Mouse (Mus musculus): ENCODE measurements around the gene Kcnk3. TPM values are rescaled to one million over a fixed set of nuclear protein-coding genes. Genes with fewer than 3 reads are reported as not detected.

The Kcnk3 gene
- total RNA-seq, 1 experiment, result 0.31 TPM

DNA sequence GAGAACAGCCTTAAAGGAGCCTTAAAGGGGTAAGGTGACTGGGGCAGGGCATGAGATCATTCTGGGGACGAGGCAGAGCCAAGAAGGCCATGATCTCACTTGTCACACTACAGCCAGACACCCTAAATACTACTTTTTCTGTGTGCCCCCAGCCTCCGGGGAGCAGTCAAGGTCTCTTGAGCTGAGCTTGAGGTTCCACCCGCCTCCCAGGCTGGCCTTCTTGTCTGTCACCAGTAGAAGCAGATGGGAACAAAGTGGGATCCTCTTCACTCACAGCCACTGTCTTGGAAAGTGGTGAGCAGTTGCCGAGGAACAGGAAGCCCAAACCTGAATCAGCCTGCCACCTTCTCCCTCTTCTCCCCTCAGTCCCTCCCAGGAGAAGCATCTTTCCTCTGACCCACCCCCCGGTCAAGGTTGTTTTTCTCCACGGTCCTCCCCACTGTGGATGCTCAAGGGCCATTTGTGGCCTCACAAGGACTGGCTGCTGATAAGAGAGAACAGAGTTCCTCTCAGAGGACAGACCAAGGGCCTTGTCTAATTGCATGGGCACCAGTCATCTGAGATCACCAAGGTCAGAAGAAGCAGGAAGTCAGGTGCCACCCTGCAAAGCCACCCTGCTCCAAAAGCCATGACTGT, 9.4 kb upstream of the Kcnk3 start:
- no peak overlapping the region for H3K4me3 ChIP-seq (ENCODE audit: insufficient read depth in 1 of 2, low read depth in 1 of 2, low read length in 2 of 2, poor library complexity in 1 of 2, severe bottlenecking in 1 of 2)
- TF ChIP-seq HCFC1 (IDR thresholded peaks at IDR 0.05; ENCODE audit: borderline replicate concordance, insufficient read depth, low read length), result no peak
- H3K9ac ChIP-seq (ENCODE audit: insufficient read depth, low read depth, low read length, poor library complexity, severe bottlenecking), result no peak overlapping the region
- DNase-seq (ENCODE audit: low read depth, low spot score), result no peak
- no peak overlapping the region for H3K27ac ChIP-seq (ENCODE audit: insufficient read depth, low read depth, low read length, poor library complexity, severe bottlenecking)
- no peaks in the 10 kb centered on the region for H3K4me1 ChIP-seq (ENCODE audit: control insufficient read depth in 2 of 2, insufficient read depth in 2 of 2, low read length in 2 of 2, poor library complexity in 1 of 2)
- no peaks in the 10 kb centered on the region for H3K36me3 ChIP-seq (ENCODE audit: control insufficient read depth, insufficient read depth, low read length, poor library complexity, severe bottlenecking)
- H3K9me3 ChIP-seq (ENCODE audit: control insufficient read depth, insufficient read depth, low read depth, low read length), result no peaks in the 10 kb centered on the region
- in situ Hi-C loops (cut with MboI; ENCODE audit: low sequenced_read_pairs in 2 of 2, unreplicated experiment in 2 of 2), result no loop called here

- H3K4me1 ChIP-seq (ENCODE audit: control insufficient read depth in 2 of 2, insufficient read depth in 2 of 2, low read length in 2 of 2, poor library complexity in 1 of 2), result no peaks in the 10 kb centered on the region
- H3K4me3 ChIP-seq (ENCODE audit: insufficient read depth in 1 of 2, low read depth in 1 of 2, low read length in 2 of 2, poor library complexity in 1 of 2, severe bottlenecking in 1 of 2), result no peak overlapping the region
- H3K9ac ChIP-seq (ENCODE audit: insufficient read depth, low read depth, low read length, poor library complexity, severe bottlenecking), result no peak overlapping the region
- no peaks in the 10 kb centered on the region for H3K9me3 ChIP-seq (ENCODE audit: control insufficient read depth, insufficient read depth, low read depth, low read length)
- in situ Hi-C loops (cut with MboI; ENCODE audit: low sequenced_read_pairs in 2 of 2, unreplicated experiment in 2 of 2), result no loop called here
- H3K36me3 ChIP-seq (ENCODE audit: control insufficient read depth, insufficient read depth, low read length, poor library complexity, severe bottlenecking), result no peaks in the 10 kb centered on the region
- TF ChIP-seq ZNF384 (IDR thresholded peaks at IDR 0.05; ENCODE audit: low read depth, low read length) (no peak), ZC3H11A (IDR thresholded peaks at IDR 0.05; ENCODE audit: borderline replicate concordance, low read depth, low read length) (no peak), MAFK (IDR thresholded peaks at IDR 0.05; ENCODE audit: insufficient read depth, low read depth, low read length) (no peak), HCFC1 (IDR thresholded peaks at IDR 0.05; ENCODE audit: borderline replicate concordance, insufficient read depth, low read length) (no peak), CHD2 (IDR thresholded peaks at IDR 0.05; ENCODE audit: low read depth, low read length) (no peak)
- no peak for DNase-seq (ENCODE audit: low read depth, low spot score)
- no peak overlapping the region for H3K27ac ChIP-seq (ENCODE audit: insufficient read depth, low read depth, low read length, poor library complexity, severe bottlenecking)
Observed at GRCm38 (mm10) chr5:30580725-30581124, 7.2 kb upstream of the Kcnk3 start.

DNA sequence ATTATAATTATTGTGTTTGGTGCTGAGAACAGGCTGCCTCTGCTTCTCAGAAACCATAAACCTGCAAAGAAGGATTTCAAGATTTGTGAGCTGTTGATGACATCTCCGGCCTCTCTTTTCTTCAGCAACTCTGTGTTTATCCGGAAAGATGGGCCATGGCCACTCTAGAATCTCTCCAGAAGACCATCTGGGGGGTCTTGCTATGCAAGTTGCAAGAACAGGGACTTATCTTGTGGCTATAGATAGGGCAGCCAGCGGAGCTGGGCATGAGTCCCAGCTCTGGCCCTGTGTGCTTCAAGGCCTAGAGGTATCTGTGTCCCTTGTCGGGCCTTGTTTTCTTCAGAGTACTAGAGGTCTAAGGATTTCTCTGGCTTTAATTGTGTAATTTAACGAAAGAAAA, 6.0 kb upstream of the Kcnk3 start:
- in situ Hi-C loops (cut with MboI; ENCODE audit: low sequenced_read_pairs in 2 of 2, unreplicated experiment in 2 of 2), result no loop called here
- no peak for DNase-seq (ENCODE audit: low read depth, low spot score)
- H3K9me3 ChIP-seq (ENCODE audit: control insufficient read depth, insufficient read depth, low read depth, low read length), result no peaks in the 10 kb centered on the region
- H3K27ac ChIP-seq (ENCODE audit: insufficient read depth, low read depth, low read length, poor library complexity, severe bottlenecking), result no peak overlapping the region
- H3K36me3 ChIP-seq (ENCODE audit: control insufficient read depth, insufficient read depth, low read length, poor library complexity, severe bottlenecking), result no peaks in the 10 kb centered on the region
- no peak overlapping the region for H3K4me3 ChIP-seq (ENCODE audit: insufficient read depth in 1 of 2, low read depth in 1 of 2, low read length in 2 of 2, poor library complexity in 1 of 2, severe bottlenecking in 1 of 2)
- TF ChIP-seq HCFC1 (IDR thresholded peaks at IDR 0.05; ENCODE audit: borderline replicate concordance, insufficient read depth, low read length) (no peak), CHD2 (IDR thresholded peaks at IDR 0.05; ENCODE audit: low read depth, low read length) (no peak), ZNF384 (IDR thresholded peaks at IDR 0.05; ENCODE audit: low read depth, low read length) (no peak)
- no peaks in the 10 kb centered on the region for H3K4me1 ChIP-seq (ENCODE audit: control insufficient read depth in 2 of 2, insufficient read depth in 2 of 2, low read length in 2 of 2, poor library complexity in 1 of 2)
- no peak overlapping the region for H3K9ac ChIP-seq (ENCODE audit: insufficient read depth, low read depth, low read length, poor library complexity, severe bottlenecking)

- no peak for DNase-seq (ENCODE audit: low read depth, low spot score)
- Histone ChIP-seq H3K9me3 (ENCODE audit: control insufficient read depth, insufficient read depth, low read depth, low read length) (no peaks in the 10 kb centered on the region), H3K9ac (ENCODE audit: insufficient read depth, low read depth, low read length, poor library complexity, severe bottlenecking) (no peak overlapping the region), H3K4me1 (ENCODE audit: control insufficient read depth in 2 of 2, insufficient read depth in 2 of 2, low read length in 2 of 2, poor library complexity in 1 of 2) (peaks cover 0 to 4% of the 10 kb centered on the region in 2 experiments; a peak in 1 of 4 replicates), H3K4me3 (ENCODE audit: insufficient read depth in 1 of 2, low read depth in 1 of 2, low read length in 2 of 2, poor library complexity in 1 of 2, severe bottlenecking in 1 of 2) (no peak overlapping the region), H3K36me3 (ENCODE audit: control insufficient read depth, insufficient read depth, low read length, poor library complexity, severe bottlenecking) (no peaks in the 10 kb centered on the region), H3K27ac (ENCODE audit: insufficient read depth, low read depth, low read length, poor library complexity, severe bottlenecking) (no peak overlapping the region)
- in situ Hi-C loops (cut with MboI; ENCODE audit: low sequenced_read_pairs in 2 of 2, unreplicated experiment in 2 of 2), result no loop called here
- TF ChIP-seq ZC3H11A (IDR thresholded peaks at IDR 0.05; ENCODE audit: borderline replicate concordance, low read depth, low read length), result no peak
- no peak for TF ChIP-seq CHD2 (IDR thresholded peaks at IDR 0.05; ENCODE audit: low read depth, low read length)
- no peak for TF ChIP-seq MAFK (IDR thresholded peaks at IDR 0.05; ENCODE audit: insufficient read depth, low read depth, low read length)
- TF ChIP-seq HCFC1 (IDR thresholded peaks at IDR 0.05; ENCODE audit: borderline replicate concordance, insufficient read depth, low read length), result no peak
- TF ChIP-seq ZNF384 (IDR thresholded peaks at IDR 0.05; ENCODE audit: low read depth, low read length), result no peak
Observed at GRCm38 (mm10) chr5:30586616-30587015, 1.4 kb upstream of the Kcnk3 start.

- DNase-seq (ENCODE audit: low read depth, low spot score), result no peak
- H3K4me1 ChIP-seq (ENCODE audit: control insufficient read depth in 2 of 2, insufficient read depth in 2 of 2, low read length in 2 of 2, poor library complexity in 1 of 2), result peaks cover 0 to 4% of the 10 kb centered on the region in 2 experiments; a peak in 1 of 4 replicates
- no peak overlapping the region for H3K9ac ChIP-seq (ENCODE audit: insufficient read depth, low read depth, low read length, poor library complexity, severe bottlenecking)
- TF ChIP-seq CHD2 (IDR thresholded peaks at IDR 0.05; ENCODE audit: low read depth, low read length) (no peak), MAFK (IDR thresholded peaks at IDR 0.05; ENCODE audit: insufficient read depth, low read depth, low read length) (no peak), HCFC1 (IDR thresholded peaks at IDR 0.05; ENCODE audit: borderline replicate concordance, insufficient read depth, low read length) (no peak), ZNF384 (IDR thresholded peaks at IDR 0.05; ENCODE audit: low read depth, low read length) (no peak), ZC3H11A (IDR thresholded peaks at IDR 0.05; ENCODE audit: borderline replicate concordance, low read depth, low read length) (no peak)
- in situ Hi-C loops (cut with MboI; ENCODE audit: low sequenced_read_pairs in 2 of 2, unreplicated experiment in 2 of 2), result no loop called here
- no peaks in the 10 kb centered on the region for H3K9me3 ChIP-seq (ENCODE audit: control insufficient read depth, insufficient read depth, low read depth, low read length)
- no peak overlapping the region for H3K27ac ChIP-seq (ENCODE audit: insufficient read depth, low read depth, low read length, poor library complexity, severe bottlenecking)
- H3K4me3 ChIP-seq (ENCODE audit: insufficient read depth in 1 of 2, low read depth in 1 of 2, low read length in 2 of 2, poor library complexity in 1 of 2, severe bottlenecking in 1 of 2), result no peak overlapping the region
- no peaks in the 10 kb centered on the region for H3K36me3 ChIP-seq (ENCODE audit: control insufficient read depth, insufficient read depth, low read length, poor library complexity, severe bottlenecking)
Observed at GRCm38 (mm10) chr5:30587101-30587500, 869 bp upstream of the Kcnk3 start.
